Mouse (Mus musculus) right cerebral cortex, postnatal 10 days (tissue): ENCODE results near the gene Tcf25.
A peak's percentile ranks its signal among the peaks of the same experiment; 100 is the strongest.
"Not testable (repeated sequence)": the region's sequence is repeated elsewhere in the genome, so short reads cannot be mapped to it uniquely, and the experiment has no call there.

Experiments
- DNase-seq, 2 experiments: peaks; one replicate each; pipeline ENCODE4 v3.0.0; 2021; ENCODE audit warnings: low spot score in 2 of 2

Gene Tcf25

DNA sequence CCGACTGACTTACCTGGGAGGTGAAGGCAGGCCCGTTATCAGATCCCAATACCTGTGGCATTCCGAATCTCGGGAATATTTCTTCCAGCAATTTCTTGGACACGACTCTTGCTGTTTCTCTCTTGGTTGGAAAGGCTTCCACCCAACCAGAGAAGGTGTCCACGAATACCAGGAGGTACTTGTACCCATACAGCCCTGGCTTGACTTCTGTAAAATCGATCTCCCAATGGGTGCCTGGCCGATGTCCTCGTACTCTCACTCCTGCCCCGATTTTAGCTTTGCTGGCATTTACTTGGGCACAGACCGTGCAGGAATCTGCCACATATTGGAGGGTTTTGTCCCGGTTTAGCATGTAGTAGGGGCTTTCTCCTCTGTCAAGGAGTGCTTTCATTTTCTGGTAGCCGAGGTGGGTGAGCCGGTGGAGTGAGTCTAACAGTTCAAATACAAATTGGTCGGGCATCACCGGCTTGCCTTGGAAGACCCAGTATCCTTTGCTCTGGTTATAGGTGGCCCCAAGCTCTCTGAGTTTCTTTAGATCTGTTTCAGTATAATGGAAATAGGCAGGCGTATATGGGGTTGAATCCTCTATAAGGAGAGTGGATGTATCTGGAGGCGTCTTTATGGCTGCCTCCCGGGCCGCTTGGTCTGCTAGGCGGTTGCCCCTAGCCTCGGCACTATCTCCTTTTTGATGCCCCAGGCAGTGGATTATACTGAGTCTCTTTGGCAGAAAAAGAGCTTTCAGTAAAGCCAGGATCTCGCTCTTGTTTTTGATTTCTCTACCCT is 55.6 kb downstream of the Tcf25 start:
- DNase-seq, result no peak

- DNase-seq, result not testable (repeated sequence)
Measured at GRCm38 (mm10) chr8:123429722-123430013, 56.1 kb downstream of the Tcf25 start.

DNA sequence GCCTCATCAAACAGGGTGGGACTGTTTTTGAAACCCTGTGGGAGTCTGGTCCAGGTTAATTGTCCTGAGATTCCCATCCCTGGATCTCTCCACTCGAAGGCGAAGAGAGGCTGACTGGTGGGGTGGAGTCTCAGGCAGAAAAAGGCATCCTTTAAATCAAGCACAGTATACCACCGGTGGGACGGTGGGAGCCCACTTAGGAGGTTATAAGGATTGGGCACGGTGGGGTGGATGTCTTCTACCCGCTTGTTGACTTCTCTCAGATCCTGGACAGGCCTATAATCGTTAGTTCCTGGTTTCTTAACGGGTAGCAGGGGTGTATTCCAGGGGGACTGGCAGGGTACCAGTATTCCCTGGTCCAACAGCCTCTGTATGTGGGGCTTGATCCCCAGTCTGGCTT is 57.4 kb downstream of the Tcf25 start:
- not testable (repeated sequence) for DNase-seq

DNA sequence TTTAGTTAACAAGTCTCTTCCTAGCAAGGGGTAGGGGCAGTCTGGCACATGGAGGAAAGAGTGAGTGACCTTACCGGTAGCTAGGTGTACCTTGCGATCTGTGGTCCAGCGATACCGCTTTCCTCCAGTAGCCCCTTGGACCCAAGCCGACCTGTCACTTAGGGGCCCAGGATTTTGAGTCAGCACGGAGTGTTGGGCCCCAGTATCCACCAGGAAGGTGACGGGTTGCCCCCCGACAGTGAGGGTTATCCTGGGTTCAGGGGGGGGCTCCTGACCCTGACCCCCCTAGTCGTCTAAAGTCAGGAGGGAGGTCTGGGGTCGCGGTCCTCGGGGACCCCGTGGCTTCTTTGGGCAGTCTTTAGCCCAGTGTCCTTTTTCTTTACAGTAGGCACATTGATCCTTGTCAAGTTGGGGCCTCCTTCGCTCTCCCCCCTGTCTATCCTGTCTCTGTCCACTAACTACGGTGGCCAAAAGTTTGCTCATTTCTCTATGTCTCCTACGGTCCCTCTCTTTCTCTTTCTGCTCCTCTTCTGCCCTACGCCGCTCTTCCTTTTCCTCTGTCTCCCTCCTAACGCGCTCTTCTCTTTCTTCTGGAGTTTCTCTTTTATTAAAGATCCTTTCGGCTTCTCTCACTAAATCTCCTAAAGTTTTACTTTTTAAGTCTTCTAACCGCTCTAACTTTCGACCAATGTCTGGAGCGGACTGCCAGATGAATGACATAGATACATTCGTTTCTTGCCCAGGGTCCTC is 58.2 kb downstream of the Tcf25 start:
- DNase-seq, result no peak

GRCm38 (mm10) chr8:123432381-123432780 is 58.8 kb downstream of the Tcf25 start:
- DNase-seq, result no peak

GRCm38 (mm10) chr8:123433241-123433974 is 59.9 kb downstream of the Tcf25 start:
- DNase-seq, result not testable (repeated sequence)

DNA sequence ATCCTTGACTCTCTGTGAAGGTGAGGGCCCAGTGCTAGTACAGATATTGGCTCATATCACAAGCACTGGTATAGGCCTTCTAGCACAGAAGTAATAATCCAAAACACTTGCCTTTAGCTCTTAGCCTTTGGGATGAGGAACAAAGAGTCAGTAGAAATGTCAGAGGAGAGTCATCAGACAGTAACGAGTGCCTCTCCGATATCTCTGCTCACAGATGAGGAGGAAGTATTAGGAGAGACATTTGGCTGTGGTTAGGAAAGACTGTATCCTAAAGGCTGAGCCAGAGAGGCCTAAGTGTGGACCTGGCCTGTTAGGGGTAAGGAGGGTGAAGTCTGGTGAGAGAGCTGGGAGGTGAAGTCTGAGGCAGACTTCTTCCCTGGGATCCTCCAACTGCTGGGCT is 68.2 kb downstream of the Tcf25 start:
- no peak for DNase-seq

- DNase-seq, result no peak
Measured at GRCm38 (mm10) chr8:123442351-123442750, 68.8 kb downstream of the Tcf25 start.

DNA sequence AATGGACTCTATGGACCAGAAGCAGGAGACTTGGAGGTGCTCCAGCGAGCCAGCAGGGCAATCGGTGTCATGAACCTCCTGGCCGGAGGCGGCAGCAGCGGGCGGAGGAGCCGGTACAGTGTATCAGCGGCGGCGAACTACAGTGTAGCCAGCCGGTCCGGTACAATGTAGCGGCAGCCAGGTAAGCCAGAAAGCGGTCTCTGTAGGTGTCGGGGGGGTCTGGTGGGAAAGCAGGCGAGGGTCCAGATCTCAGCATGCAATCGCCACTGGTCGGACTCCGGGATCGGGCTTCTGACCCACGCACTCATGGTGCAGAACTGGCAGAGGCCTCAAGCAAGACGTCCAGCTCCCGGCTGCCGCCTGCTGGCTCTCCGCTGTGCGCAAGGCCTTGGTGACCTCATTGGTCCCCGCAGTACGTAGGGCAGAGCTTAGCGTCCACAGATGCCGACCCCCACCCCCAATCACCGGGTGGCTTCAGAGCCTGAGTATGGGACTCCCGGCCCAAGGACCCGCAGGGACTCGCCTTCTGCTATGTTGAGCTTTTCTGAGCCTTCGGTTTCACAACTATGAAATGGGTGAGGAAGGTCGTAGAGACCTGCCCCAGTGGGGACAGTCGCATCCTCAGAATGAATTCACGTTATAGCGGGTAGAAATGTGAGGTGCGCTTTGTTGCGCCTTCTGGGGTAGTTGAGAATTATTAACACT is 69.5 kb downstream of the Tcf25 start:
- DNase-seq, result peak; percentile 93 to 94

DNA sequence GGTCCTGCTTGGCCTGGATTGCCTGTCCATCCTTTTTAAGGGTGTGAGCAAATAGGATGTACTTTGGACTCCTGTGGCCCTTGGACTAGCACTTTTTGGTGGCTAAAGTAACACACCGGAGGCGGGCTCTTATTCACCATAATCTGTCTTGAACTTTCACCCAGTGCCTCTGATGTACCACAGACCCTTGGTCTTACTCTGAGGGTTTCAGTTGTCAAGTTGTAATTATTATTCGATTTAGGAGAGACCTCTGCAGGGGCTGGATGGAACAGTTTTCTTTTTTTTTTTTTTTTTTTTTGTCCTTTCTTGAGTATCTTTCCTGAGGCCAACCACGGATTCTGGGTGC is 70.0 kb downstream of the Tcf25 start:
- no peak for DNase-seq

- DNase-seq, result no peak
Measured at GRCm38 (mm10) chr8:123444131-123444530, 70.6 kb downstream of the Tcf25 start.

DNA sequence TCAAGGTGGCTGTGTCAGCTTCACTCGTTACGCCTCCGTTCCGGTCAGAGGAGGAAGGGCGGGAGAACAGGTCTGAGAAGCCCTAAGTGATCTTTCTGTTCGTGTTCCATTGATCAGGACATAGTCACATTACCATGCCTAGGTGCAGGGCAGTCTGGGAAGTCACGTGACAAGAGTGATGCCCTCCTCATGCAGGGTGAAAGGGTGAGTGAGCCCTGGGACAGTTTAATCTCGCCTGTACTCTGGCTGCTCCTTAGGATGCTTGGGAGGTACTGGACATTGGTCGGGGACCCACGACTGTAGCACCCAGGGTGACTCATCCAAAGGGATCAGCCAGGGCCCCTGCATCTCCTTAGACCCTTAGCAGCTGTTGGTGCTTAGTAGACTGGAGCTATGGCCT is 72.4 kb downstream of the Tcf25 start:
- no peak for DNase-seq

DNA sequence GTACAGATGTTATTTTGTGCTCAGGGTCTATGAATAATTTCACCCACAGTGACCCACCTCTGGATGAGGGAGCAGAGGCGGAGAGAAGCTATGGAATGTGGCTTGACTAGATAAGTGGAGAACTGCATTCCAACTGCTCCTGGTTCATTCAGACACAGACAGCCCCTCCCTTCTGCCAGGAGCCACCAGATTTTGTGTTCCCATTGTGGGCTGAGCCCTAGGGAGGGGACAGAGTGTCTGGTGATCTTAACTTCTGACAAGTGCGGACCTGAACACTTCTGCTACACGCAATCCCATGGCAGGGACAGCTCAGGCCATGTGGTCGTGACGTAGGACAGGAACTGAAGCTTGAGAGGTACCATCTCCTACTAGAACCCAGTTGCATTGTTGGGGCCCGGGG is 73.2 kb downstream of the Tcf25 start:
- DNase-seq, result no peak

- DNase-seq, result no peak
Measured at GRCm38 (mm10) chr8:123450783-123451182, 77.2 kb downstream of the Tcf25 start.

GRCm38 (mm10) chr8:123451747-123452146 is 78.2 kb downstream of the Tcf25 start:
- not testable (repeated sequence) for DNase-seq

GRCm38 (mm10) chr8:123452149-123452548 is 78.6 kb downstream of the Tcf25 start:
- no peak for DNase-seq

- no peak for DNase-seq
Measured at GRCm38 (mm10) chr8:123453291-123453690, 79.7 kb downstream of the Tcf25 start.
